Mouse (Mus musculus) regulatory T cell (primary cell): ENCODE results near the gene Mrps9.
"Not testable (repeated sequence)": the region's sequence is repeated elsewhere in the genome, so short reads cannot be mapped to it uniquely, and the experiment has no call there.

ENCODE experiments used
- in situ Hi-C: fragments of 300-600 bp; cut with MboI, MseI; formaldehyde crosslinking; loops from one replicate; pipeline ENCODE4 v1.15.1; 2025; ENCODE audit warnings: high pct_unique_total_duplicates

Gene Mrps9

GRCm38 (mm10) chr1:42850663-42851397, at the start of gene Mrps9:
Gene Mrps9, plus strand, starts transcription at chr1:42851233.
- in situ Hi-C loops: no loop called here

- in situ Hi-C loops: no loop called here
Measured at GRCm38 (mm10) chr1:42813301-42813845, 37.7 kb upstream of the Mrps9 start.

- in situ Hi-C loops: no loop called here
Measured at GRCm38 (mm10) chr1:42814798-42815619, 36.0 kb upstream of the Mrps9 start.

GRCm38 (mm10) chr1:42851398-42851767, 350 bp downstream of the Mrps9 start:
- in situ Hi-C loops: no loop called here

- in situ Hi-C loops: no loop called here
Measured at GRCm38 (mm10) chr1:42851810-42852209, 777 bp downstream of the Mrps9 start.

- in situ Hi-C loops: no loop called here
Measured at GRCm38 (mm10) chr1:42864719-42865250, 13.8 kb downstream of the Mrps9 start.

- in situ Hi-C loops: no loop called here
Measured at GRCm38 (mm10) chr1:42865336-42865939, 14.4 kb downstream of the Mrps9 start.

GRCm38 (mm10) chr1:42865986-42866385, 15.0 kb downstream of the Mrps9 start:
- in situ Hi-C loops: no loop called here

GRCm38 (mm10) chr1:42867188-42867587, 16.2 kb downstream of the Mrps9 start:
- in situ Hi-C loops: no loop called here

GRCm38 (mm10) chr1:42874174-42874573, 23.1 kb downstream of the Mrps9 start:
- in situ Hi-C loops: no loop called here

GRCm38 (mm10) chr1:42875271-42875670, 24.2 kb downstream of the Mrps9 start:
- in situ Hi-C loops: no loop called here

GRCm38 (mm10) chr1:42876463-42877093, 25.5 kb downstream of the Mrps9 start:
- in situ Hi-C loops: no loop called here

GRCm38 (mm10) chr1:42877264-42877663, 26.2 kb downstream of the Mrps9 start:
- in situ Hi-C loops: no loop called here

- in situ Hi-C loops: no loop called here
Measured at GRCm38 (mm10) chr1:42878851-42879250, 27.8 kb downstream of the Mrps9 start.

GRCm38 (mm10) chr1:42882258-42882657, 31.2 kb downstream of the Mrps9 start:
- in situ Hi-C loops: no loop called here

- in situ Hi-C loops: not testable (repeated sequence)
Measured at GRCm38 (mm10) chr1:42883418-42883817, 32.4 kb downstream of the Mrps9 start.

- in situ Hi-C loops: no loop called here
Measured at GRCm38 (mm10) chr1:42887835-42888234, 36.8 kb downstream of the Mrps9 start.

- in situ Hi-C loops: no loop called here
Measured at GRCm38 (mm10) chr1:42888541-42889349, 37.7 kb downstream of the Mrps9 start.

GRCm38 (mm10) chr1:42889421-42889887, 38.4 kb downstream of the Mrps9 start:
- in situ Hi-C loops: no loop called here

GRCm38 (mm10) chr1:42894695-42895094, 43.7 kb downstream of the Mrps9 start:
- in situ Hi-C loops: no loop called here
